Mouse (Mus musculus) ES-E14 (cell line): ENCODE data around the gene Slco2a1. TPM values are rescaled to one million over a fixed set of nuclear protein-coding genes. Genes with fewer than 3 reads are reported as not detected.

ENCODE experiments used
- DNase-seq: peaks from one replicate; pipeline ENCODE4 v3.0.0-alpha.2; 2013; ENCODE audit warnings: low read depth, low spot score
- H3K27ac ChIP-seq: 2 replicates; pipeline ENCODE4 v1.5.1; 2012; ENCODE audit warnings: low read depth, mild to moderate bottlenecking, low read length, moderate library complexity, mixed read lengths; ENCODE audit not compliant: poor library complexity, insufficient read depth, severe bottlenecking
- H3K36me3 ChIP-seq: 2 replicates; pipeline ENCODE4 v1.6.1; 2012; ENCODE audit warnings: mild to moderate bottlenecking, low read length, moderate library complexity, mixed read lengths; ENCODE audit not compliant: control insufficient read depth, poor library complexity, insufficient read depth, severe bottlenecking
- H3K4me1 ChIP-seq, 2 experiments: fragments of 150-350 bp in 1 of 2; sonication (generic) in 1 of 2; 2 replicates each; pipeline ENCODE4 v1.6.1; 2012; ENCODE audit warnings: low read length in 2 of 2, mild to moderate bottlenecking in 1 of 2, mixed read lengths in 1 of 2; ENCODE audit not compliant: control insufficient read depth in 2 of 2, insufficient read depth in 2 of 2, poor library complexity in 1 of 2
- H3K4me3 ChIP-seq, 2 experiments: fragments of 150-350 bp in 1 of 2; sonication (generic) in 1 of 2; 2 replicates each; pipeline ENCODE4 v1.5.1; 2012; ENCODE audit warnings: low read length in 2 of 2, low read depth in 1 of 2, mild to moderate bottlenecking in 1 of 2, mixed read lengths in 1 of 2; ENCODE audit not compliant: insufficient read depth in 1 of 2, poor library complexity in 1 of 2, severe bottlenecking in 1 of 2
- H3K9ac ChIP-seq: 2 replicates; pipeline ENCODE4 v1.6.1; 2012; ENCODE audit warnings: low read depth, mild to moderate bottlenecking, low read length, mixed read lengths; ENCODE audit not compliant: poor library complexity, insufficient read depth, severe bottlenecking
- H3K9me3 ChIP-seq: fragments of 150-350 bp; sonication (generic); 2 replicates; pipeline ENCODE4 v1.6.1; 2012; ENCODE audit warnings: low read depth, mild to moderate bottlenecking, low read length; ENCODE audit not compliant: control insufficient read depth, insufficient read depth
- CHD2 ChIP-seq: IDR thresholded peaks from 2 replicates; pipeline ENCODE4 v1.6.1; 2014; ENCODE audit warnings: mild to moderate bottlenecking, low read depth, low read length, inconsistent platforms
- HCFC1 ChIP-seq: IDR thresholded peaks from 2 replicates; pipeline ENCODE4 v1.6.1; 2012; ENCODE audit warnings: low read length, inconsistent platforms, borderline replicate concordance; ENCODE audit not compliant: insufficient read depth
- MAFK ChIP-seq: IDR thresholded peaks from 2 replicates; pipeline ENCODE4 v1.6.1; 2014; ENCODE audit warnings: mild to moderate bottlenecking, low read depth, low read length, inconsistent platforms; ENCODE audit not compliant: insufficient read depth
- ZC3H11A ChIP-seq: IDR thresholded peaks from 2 replicates; pipeline ENCODE4 v1.6.1; 2012; ENCODE audit warnings: low read depth, mild to moderate bottlenecking, inconsistent platforms, low read length, borderline replicate concordance
- ZNF384 ChIP-seq: IDR thresholded peaks from 2 replicates; pipeline ENCODE4 v1.6.1; 2012; ENCODE audit warnings: low read depth, low read length, inconsistent platforms
- in situ Hi-C, 2 experiments: fragments of 600-800 bp; cut with MboI; formaldehyde crosslinking; loops; one replicate each; pipeline ENCODE4 v1.15.1; 2025; ENCODE audit warnings: low sequenced_read_pairs in 2 of 2, inconsistent platforms in 1 of 2; ENCODE audit not compliant: unreplicated experiment in 2 of 2
- total RNA-seq: library from RNA; depleted of rRNA; stranded (reverse); fragments of 300-350 nt; gene quantifications from 2 replicates; pipeline ENCODE4 v1.2.3, GENCODE M21; 2012

The Slco2a1 gene
- total RNA-seq, 1 experiment: 2.2 TPM

DNA sequence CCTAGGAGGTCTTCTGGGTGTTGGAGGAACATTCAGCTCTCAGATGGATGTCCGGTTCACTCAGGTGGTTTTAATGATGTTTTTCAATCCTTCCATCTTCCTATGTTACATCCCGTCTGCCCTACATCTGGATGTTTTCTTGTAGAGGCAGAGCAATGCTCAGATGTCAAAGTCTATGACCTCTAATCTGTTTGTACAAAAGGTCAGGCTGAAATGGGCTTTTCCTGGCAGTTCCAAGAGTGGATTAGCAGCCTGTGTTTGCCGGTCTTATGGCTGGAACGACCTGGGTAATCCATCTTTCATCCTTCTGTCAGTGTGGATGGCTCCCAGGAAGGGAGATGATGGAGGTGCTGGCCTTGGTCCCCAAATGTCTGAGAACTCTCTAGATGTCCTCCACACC lies 2.6 kb upstream of the Slco2a1 start:
- no peaks in the 10 kb centered on the region for H3K4me1 ChIP-seq
- no peaks in the 10 kb centered on the region for H3K9me3 ChIP-seq
- no peak for DNase-seq
- in situ Hi-C loops: no loop called here
- no peak for TF ChIP-seq HCFC1
- no peak for TF ChIP-seq ZC3H11A
- TF ChIP-seq CHD2: no peak
- no peak overlapping the region for H3K27ac ChIP-seq
- H3K9ac ChIP-seq: no peak overlapping the region
- no peaks in the 10 kb centered on the region for H3K36me3 ChIP-seq
- no peak overlapping the region for H3K4me3 ChIP-seq

DNA sequence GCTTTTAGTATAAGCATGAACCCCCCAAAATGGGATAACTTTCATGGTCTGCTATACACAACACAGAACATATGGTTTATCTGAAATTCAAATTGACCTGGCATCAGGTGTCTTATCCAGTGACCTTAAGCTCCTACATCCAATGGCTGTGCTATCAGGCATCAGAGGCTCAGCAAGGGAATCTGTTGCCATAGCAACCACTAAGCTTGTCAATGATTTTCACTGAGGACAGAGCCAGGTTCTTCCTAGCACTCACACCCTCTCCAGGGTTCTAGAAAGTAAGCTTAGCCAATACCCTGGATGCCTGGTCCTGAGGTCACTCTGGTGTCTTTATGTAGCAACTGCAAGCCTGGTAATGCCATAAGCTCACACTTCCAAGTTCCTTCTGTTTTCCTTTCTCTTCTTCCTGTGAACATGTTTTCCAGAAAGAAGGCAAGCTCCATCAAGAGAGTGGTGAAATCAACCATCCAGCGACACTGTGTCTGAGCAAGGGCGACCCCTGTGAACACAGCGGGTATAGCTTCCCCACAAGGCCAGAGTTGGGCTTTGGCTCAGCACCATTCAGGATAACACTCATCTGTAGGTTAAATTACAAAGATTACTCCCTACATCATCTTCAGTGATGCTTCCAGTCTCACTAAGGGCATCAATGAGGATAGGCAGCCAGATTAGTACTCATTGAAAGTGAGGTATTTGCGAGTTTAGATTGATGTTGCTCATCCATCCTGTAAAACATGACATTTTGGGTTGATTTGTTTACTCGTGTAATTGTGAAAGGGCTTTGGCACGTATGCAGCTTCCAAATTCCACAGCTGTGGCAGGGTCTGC lies 2.0 kb downstream of the Slco2a1 start:
- H3K4me3 ChIP-seq: no peak overlapping the region
- H3K9me3 ChIP-seq: no peaks in the 10 kb centered on the region
- DNase-seq: no peak
- H3K4me1 ChIP-seq: no peaks in the 10 kb centered on the region
- in situ Hi-C loops: no loop called here
- H3K27ac ChIP-seq: no peak overlapping the region
- H3K9ac ChIP-seq: no peak overlapping the region
- no peaks in the 10 kb centered on the region for H3K36me3 ChIP-seq
- TF ChIP-seq MAFK: no peak
- no peak for TF ChIP-seq ZNF384
- no peak for TF ChIP-seq CHD2
- TF ChIP-seq ZC3H11A: no peak
- TF ChIP-seq HCFC1: no peak

GRCm38 (mm10) chr9:102991134-102991406 lies 2.6 kb downstream of the Slco2a1 start:
- H3K4me3 ChIP-seq: no peak overlapping the region
- H3K9ac ChIP-seq: no peak overlapping the region
- H3K4me1 ChIP-seq: no peaks in the 10 kb centered on the region
- DNase-seq: no peak
- no peak for TF ChIP-seq MAFK
- TF ChIP-seq CHD2: no peak
- no peak for TF ChIP-seq ZC3H11A
- TF ChIP-seq ZNF384: no peak
- no peak for TF ChIP-seq HCFC1
- in situ Hi-C loops: no loop called here
- no peaks in the 10 kb centered on the region for H3K36me3 ChIP-seq
- no peak overlapping the region for H3K27ac ChIP-seq
- no peaks in the 10 kb centered on the region for H3K9me3 ChIP-seq

DNA sequence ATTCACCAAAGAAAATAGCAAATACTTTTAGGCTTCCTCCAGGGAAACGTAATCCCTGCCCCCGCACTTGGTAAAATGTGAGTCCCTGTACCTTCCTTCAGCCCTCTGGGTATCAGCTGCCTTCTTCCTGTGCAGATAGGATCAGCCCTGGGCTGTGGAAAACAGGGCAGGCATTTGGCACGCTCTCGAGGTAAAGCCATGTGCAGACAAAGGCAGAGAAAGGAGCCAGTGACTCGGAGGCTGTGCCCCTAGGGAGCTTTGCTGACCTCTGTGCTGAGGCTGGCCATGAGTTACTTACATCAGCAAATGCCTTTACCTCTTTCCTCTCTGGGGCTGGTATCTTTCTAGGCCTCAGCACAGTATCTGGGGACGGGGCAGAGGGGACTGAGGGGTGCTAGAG lies 4.4 kb downstream of the Slco2a1 start:
- H3K4me3 ChIP-seq: no peak overlapping the region
- no peak overlapping the region for H3K9ac ChIP-seq
- H3K9me3 ChIP-seq: no peaks in the 10 kb centered on the region
- H3K4me1 ChIP-seq: no peaks in the 10 kb centered on the region
- no peaks in the 10 kb centered on the region for H3K36me3 ChIP-seq
- no peak for TF ChIP-seq MAFK
- no peak for TF ChIP-seq CHD2
- no peak for TF ChIP-seq ZC3H11A
- TF ChIP-seq HCFC1: no peak
- TF ChIP-seq ZNF384: no peak
- H3K27ac ChIP-seq: no peak overlapping the region
- DNase-seq: no peak
- in situ Hi-C loops: no loop called here

- no peak overlapping the region for H3K27ac ChIP-seq
- no peaks in the 10 kb centered on the region for H3K4me1 ChIP-seq
- in situ Hi-C loops: no loop called here
Observed at GRCm38 (mm10) chr9:102993764-102994163, 5.3 kb downstream of the Slco2a1 start.

More at GRCm38 (mm10) chr9:102993764-102994163, 5.3 kb downstream of the Slco2a1 start:
- H3K36me3 ChIP-seq: no peaks in the 10 kb centered on the region
- DNase-seq: no peak
- H3K9ac ChIP-seq: no peak overlapping the region
- no peak for TF ChIP-seq ZNF384
- no peak for TF ChIP-seq ZC3H11A
- no peaks in the 10 kb centered on the region for H3K9me3 ChIP-seq
- no peak overlapping the region for H3K4me3 ChIP-seq
